Mouse (Mus musculus) liver, adult 2 months (tissue): ENCODE measurements around the gene Pafah2.

ENCODE experiments used
- CTCF ChIP-seq: fragments of 200-500 bp; IDR thresholded peaks from 2 replicates; pipeline ENCODE4 v1.5.1; 2011; ENCODE audit warnings: low read depth, low read length, control low read depth
- POLR2A ChIP-seq: fragments of 200-500 bp; IDR thresholded peaks from 2 replicates; pipeline ENCODE4 v1.6.1; 2011; ENCODE audit warnings: low read length, control low read depth; ENCODE audit not compliant: insufficient read depth; ENCODE audit errors: extremely low read depth

DNA sequence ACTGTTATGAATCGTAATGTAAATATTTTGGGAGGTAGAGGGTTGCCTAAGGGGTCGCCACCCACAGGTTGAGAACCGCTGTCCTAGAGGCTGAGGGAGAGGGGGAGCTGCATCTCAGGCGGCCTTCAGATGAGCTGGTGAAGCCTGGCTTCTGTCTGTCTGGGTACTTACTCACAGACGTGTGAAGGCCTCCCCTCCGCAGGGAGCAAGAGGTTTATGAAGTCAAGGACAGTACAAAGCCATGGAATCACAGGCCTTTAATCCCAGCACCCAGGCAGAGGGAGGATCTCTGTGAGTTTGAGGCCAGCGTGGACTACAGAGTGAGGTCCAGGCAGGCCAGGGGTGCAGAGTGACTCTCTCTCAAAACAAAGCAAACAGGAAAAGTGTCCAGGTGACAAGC, 21.0 kb downstream of the Pafah2 start:
- TF ChIP-seq POLR2A (no peak), CTCF (no peak)
